Mouse (Mus musculus) liver, adult 2 months (tissue): Measurements from ENCODE around the gene Birc2.

Experiments used
- CTCF ChIP-seq: fragments of 200-500 bp; IDR thresholded peaks from 2 replicates; pipeline ENCODE4 v1.5.1; 2011; ENCODE audit warnings: low read depth, low read length, control low read depth
- POLR2A ChIP-seq: fragments of 200-500 bp; IDR thresholded peaks from 2 replicates; pipeline ENCODE4 v1.6.1; 2011; ENCODE audit warnings: low read length, control low read depth; ENCODE audit not compliant: insufficient read depth; ENCODE audit errors: extremely low read depth

DNA sequence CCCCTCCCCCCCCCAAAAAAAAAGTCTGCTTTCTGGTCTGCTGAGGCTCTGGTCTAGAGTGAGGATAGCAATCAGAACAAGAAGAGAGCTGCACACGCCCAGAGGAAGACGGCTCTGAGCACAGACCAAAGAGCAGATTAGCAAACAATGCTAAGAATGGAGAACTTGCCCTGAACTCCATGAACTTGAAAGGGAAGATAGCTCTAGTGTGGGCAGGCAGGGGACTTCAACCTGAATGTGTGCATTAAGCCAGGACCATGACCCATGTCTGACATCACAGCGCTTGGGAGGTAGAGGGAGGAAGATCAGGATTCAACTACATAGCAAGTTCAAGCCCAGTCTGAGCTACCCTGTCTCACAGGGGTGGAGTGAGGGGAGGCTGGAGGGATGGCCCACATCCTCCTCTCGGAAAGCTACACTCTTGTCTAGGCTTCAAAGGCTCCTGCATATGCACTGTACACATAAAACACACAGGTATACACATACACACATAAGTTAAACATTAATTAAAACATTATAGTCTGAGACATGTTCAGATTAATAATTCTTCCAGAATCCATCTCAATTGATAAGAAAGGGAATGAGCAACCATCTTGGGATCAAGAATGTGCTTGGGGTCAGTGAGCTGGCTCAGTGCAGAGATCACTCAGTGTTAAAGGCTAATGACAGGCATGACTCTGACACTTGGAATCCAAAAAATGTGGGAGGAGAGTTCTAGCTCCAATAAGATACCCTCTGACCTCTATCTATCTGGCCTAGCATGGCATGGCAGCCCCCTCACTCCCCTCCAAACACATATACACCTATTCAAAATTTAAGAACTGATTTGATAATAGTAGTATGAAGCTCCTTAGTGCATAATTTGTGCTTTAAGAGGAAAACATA is 15.7 kb upstream of the Birc2 start:
- TF ChIP-seq CTCF (no peak), POLR2A (no peak)
